Mouse (Mus musculus) spleen, adult 18-20 months (tissue): ENCODE data around the gene Pcbp2.
A peak's percentile ranks its signal among the peaks of the same experiment; 100 is the strongest.

Experiments used
- DNase-seq, 2 experiments: peaks; one replicate each; pipeline ENCODE4 v3.0.0; 2022; ENCODE audit warnings: mixed read lengths in 2 of 2

The Pcbp2 gene

DNA sequence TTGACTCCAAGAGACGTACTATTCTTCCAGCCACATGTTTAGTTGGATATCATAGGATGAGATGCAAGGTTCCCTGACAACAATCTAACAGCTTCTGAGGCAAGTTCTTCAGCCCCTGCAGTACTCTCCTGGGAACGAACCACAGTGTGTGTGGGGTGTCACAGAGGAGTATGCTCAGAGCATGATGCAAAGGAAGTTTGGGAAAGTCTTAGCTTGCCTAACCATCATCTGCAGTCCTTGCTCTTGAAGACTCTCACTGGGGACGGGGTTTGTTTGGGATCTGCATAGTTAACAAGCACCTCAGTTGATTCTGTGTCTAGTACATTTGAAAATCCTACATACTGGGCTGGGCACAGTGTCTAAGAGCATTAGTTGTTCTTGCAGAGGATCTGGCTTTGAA lies 38.0 kb downstream of the Pcbp2 start:
- DNase-seq: no peak

DNA sequence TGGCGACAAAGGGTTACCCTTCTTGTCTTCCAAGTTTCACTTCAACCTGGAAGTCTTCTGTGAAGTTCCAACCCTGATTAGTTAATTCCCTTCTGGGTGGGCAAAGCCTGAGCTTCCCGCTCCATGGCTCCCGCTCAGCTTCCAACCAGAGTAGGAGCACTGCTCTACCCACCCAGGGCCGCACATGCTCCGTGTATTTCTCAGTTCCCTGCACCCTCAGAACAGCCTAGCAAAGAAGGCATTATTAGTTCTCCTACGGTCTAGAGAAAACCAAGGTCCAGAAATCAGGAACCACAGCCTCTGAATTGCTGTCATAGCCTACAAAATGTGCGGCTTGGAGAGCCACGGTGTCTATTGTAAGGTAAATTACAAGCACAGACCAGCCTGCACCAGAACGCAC lies 39.8 kb downstream of the Pcbp2 start:
- DNase-seq: no peak

DNA sequence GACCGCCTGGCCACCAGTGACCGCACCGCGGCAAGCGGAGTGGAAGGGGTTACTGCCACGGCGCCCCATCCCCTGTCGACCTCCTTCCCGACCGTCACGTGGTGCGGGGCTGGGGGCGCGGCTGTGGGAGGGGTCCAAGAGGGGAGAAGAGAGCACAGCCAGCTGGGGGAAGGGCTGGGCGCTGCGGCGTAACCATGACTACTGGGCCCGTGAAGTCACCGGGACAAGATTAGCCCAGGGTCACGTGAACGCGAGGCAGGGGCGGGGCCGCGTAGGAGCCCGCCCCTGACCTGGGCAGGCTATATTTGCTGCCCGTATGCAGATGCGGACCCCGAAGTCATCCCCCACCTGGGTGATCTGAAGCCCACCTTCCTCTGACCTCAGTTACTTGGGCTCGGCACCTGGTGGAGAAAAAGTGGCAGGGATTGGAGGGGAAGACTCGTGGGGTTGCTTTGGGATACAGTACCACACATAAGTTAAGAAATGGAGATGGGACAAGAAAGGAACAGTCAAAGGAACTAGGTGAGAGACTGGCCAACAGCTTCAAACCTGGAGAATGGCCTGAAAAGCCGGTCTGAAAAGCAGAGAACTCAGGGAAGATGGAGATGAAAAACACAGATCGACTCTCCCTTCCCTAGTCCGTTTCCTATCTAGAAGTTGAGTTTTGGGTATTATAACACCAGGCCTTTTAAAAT lies 40.4 kb downstream of the Pcbp2 start:
- peak; percentile 62 to 74 for DNase-seq

DNA sequence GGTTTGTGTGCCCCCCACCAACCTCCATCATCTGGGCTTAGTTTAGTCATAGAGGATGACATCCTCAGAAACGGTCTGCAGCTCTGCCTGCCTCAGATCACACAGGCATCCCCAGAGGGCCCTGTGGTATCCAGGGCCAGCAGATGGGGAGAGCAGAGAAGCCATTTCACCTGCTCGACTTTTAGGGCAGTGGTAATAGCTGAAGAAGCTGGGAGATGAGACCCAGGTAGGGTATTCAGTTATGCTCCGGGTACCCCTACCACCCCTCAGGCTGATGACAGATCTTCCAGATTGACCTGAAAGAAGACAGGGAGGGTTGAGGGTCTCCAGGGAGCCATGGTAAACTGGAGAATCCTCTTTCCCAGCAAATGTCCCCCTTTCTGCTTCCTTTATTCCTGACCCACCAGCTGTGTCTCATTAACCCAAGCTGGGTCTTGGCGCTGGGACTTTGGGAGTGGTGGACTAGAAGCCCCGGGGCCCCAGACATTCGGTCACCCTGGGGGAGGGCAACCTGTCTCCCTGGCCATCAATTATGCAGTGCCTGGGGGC lies 41.0 kb downstream of the Pcbp2 start:
- no peak for DNase-seq

DNA sequence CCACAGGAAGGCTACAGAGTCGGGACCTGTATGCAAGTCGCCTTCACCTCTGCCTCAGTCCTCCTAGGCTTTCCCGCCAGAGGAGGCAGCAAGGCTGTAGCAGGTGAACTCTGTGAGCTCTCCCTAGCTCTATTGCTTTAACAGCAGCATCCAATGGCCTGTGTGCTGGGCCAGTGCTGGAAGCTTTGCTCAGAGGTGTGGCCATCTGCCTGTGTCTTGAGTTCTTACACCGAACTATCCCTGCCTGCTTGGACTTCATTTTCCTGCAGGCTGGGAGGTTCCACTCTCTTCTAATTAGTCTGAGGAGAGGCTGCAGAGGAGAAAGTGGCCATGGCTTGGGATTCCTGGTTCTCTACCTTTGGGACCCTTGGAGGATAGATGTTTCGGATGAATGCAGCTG lies 41.7 kb downstream of the Pcbp2 start:
- DNase-seq: no peak

DNA sequence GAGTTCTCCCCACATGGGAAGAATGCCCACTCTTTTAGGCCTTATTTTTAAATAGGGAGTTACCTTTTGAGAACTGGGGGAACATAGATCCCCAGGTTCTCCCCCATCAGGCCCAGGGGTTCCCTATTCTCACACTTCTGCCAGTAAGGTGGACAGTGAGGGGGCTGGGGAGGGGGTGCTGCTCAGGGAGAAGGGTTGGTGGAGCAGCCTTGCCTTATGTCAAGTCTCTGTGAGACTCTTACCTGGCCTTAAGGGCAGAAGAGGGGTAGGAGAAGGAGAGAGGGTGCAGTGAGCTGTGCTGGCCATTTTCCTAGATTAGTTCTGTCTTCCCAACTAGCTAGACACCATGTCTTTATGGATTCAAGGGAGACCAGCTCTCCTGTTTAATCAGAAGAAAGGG lies 42.1 kb downstream of the Pcbp2 start:
- no peak for DNase-seq

DNA sequence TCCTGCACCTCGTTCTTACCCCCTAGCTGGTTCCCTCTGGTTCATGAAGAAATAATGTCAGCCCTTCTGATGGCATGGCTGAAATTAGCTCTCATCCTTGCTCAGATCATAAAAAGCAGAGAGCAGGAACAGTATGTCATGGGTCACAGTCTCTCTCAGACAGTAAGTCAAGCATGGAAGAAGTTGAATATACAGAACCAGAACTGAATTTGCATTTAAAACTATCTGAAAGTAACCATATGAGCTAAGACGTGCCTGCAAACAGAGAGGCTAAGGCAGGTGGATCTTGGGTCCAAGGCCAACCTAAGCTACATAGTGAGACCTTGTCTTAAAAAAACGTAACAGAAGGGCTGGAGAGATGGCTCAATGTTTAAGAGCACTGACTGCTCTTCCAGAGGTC lies 42.7 kb downstream of the Pcbp2 start:
- no peak for DNase-seq

DNA sequence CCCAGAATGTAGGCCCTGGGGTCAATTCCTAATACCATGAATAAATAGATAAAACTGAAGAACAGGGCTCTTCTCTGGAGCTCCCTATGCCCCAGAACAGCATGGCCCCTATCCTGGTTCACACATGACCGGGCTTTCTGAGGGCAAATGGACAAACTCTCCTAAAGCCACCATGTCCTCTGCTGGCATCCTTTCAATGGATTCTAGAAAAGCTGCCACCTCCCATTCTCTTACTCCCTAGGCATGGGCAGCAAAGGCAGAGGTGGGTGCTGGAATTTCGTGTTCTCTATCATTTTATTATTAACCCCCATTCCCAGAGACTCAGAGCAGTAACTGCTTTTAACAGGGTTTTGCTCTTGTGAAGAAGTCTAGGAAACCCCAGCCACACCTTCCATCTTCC lies 44.9 kb downstream of the Pcbp2 start:
- DNase-seq: no peak

DNA sequence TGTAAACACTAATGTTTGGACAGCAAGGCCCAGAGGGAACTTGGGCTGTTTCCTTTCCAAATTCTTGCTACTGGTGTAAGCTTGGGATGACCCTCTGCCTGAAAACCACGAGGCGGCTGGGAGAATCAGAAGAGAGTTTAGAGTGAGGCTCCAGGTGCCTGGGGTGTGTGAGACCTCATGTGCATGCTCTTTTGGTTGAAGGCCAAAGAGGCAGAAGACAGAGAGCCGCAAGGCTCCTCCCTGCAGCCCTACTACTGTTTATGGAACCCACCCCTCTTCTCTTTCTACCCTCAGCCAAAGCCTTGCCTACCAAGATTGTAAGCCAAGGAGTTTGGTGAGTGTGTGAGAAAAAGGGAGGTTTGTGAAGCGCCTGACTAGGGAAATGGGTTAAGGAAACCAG lies 45.5 kb downstream of the Pcbp2 start:
- no peak for DNase-seq

DNA sequence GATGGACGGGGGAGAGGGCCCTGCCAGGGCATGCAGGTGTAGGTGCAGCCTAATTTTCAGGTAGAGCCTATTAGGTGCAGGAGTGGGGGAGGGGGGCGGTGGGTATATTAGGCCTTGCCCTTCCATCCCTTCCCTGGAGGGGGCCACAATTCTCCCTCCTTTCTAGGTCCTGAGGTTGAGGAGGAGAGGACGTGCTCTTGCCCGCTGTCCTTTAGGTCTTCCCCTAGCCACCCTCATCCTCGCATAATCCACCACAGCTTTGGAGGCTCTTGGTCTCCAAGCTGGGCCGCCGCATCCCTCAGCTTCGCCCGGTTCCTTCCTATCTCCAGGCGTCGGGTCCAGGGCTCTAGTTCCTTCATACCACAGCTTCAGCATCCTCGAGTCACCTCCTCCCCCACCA lies 46.0 kb downstream of the Pcbp2 start:
- no peak for DNase-seq

DNA sequence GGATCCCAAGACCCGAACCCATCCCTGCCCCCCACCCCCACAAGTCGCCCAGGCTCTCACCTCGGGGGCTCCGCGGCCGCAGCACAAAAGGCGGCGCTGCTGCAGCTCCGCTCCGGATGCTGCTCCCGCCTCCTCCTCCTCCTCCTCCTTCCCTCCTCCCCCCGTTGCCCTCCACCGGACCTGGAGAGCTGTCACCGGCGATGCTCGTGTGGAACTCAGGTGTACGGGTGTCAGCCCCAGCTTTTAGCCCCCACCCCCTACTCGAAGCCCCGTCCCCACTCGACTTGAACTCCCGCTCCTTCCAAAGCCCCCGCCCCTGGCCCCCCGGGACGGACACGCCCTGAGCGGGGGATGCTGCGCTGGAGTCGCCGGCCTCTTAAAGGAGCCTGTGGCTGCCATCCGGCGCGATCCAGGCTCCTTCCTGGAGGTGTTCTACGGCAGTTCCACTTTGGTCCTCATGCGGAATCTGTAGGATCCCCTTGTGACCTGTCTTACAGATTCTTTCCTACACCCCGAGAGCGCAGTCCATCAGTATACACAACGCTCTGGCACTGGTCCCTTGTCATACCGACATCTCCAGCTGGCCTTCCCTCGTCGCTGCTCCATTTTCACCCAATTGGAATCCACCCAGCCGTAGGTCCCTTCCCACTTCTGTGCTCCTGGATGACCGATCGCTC lies 46.5 kb downstream of the Pcbp2 start, which contains the start of gene Map3k12:
TSS of gene Map3k12 (minus strand) at position 337 of the 677 bp plus-strand sequence.
- DNase-seq: peak; percentile 44 to 57

DNA sequence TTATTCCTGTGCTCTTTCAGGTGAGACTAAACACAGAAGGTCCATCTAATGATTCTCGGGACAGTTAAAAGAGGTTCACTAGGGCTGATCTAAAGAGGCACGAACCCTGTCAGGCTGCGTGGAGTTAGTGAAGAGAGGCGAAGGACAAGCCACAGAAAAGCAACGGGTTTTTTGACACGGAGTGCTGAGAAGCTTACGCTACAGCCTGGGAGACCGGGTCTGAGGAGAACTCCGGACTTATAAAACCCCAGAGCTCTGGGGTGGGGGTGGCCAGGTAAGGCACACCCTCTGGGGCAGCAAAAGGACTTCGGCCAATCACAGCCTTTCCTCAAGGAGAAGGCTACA lies 47.3 kb downstream of the Pcbp2 start:
- DNase-seq: no peak

DNA sequence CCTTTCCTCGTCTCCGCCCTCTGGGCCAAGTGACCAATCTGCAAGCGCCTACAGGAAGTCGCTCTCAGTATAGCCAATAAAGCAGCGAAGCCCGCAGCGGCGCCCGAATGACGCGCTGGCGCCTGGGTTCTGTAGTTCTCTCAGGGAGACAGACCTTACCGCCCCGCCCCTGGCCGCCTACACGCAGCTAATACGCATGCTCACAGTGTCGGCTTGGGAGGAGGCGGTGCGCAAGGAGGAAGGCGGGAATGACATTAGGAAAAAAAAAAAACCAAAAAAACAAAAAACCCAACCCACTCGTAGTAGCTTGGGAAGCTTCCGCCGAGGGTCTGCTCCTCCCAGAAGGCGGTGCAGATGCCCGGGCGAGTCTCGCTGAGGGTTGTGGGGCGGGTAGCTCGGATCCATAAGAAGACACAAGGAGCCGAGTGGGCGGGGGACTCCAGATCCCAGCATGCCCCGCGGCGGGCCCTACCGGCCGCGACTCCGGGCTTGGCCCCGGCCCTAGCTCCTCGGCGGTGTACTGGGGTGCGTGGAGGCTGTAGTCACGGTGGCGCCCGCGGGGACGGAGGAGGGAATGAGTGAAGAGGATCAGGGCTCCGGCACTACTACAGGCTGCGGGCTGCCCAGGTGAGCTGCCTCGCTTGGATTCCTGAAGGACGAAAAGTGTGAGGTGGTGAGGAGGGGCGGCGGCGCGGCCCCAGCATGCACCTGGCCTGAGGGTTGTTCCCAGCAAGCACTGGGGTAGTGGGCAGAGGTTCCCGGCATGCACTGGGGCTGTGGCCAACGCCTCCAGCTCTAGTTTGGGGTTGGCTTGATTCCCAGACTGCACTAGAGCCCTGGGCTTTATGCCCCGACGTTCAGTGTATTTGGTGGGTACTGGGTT lies 47.9 kb downstream of the Pcbp2 start, which contains the start of gene Tarbp2:
TSS of gene Tarbp2 (plus strand) at position 217 of the 883 bp plus-strand sequence.
- DNase-seq: peak; percentile 98 to 99

DNA sequence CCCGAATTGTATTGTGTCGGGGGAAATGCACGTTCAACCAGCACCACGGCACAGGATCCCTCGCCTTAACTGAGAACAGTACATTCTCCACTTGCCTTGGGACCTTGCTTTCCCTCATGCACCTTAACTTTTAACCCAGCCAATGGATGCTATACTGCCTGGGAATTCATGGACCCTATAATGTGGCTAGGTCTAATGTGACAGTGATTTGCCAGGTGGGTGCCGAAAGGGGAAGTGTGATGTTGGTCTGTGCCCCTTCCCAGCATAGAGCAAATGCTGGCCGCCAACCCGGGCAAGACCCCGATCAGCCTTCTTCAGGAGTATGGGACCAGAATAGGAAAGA lies 48.5 kb downstream of the Pcbp2 start:
- no peak for DNase-seq

DNA sequence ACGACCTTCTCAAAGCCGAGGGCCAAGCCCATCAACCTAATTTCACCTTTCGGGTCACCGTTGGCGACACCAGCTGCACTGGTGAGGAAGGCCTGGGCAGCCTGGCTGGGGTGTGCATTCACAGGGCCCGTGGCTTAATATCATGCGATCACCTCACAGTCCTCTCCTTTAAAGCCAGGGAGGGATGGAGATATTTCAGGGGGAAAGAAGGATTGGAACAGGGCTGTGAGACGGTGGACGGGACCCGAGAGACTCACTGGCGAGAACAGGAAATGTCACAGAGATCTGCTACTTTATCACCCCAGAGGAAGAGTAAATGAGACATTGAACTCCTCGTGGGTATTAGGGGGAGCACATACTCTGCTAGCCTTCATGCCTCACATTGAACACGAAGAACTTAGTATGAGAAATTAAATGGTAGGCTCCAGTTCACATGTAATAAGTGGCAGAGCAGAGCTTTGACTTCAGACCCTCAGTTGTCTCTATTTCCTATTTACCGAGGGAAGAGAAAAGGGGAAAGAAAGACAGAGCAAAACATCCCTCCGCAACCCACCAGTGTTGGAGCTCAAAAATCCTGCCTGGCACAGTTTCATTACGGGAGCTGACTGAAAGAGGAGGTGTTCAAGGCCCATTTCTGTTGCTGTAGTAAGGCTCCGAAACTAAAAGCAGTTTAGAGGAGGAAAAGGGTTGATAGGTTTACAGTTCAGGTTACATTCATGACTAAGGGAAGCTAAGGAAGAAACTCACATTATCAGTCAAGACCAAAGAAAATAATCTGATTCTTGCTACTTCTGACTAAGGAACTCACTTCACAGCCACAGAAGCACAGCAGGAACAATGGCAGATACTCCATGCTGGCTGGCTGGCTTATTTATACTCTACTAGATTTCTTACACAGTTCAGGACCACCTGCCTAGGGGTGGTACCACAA lies 49.1 kb downstream of the Pcbp2 start:
- no peak for DNase-seq

DNA sequence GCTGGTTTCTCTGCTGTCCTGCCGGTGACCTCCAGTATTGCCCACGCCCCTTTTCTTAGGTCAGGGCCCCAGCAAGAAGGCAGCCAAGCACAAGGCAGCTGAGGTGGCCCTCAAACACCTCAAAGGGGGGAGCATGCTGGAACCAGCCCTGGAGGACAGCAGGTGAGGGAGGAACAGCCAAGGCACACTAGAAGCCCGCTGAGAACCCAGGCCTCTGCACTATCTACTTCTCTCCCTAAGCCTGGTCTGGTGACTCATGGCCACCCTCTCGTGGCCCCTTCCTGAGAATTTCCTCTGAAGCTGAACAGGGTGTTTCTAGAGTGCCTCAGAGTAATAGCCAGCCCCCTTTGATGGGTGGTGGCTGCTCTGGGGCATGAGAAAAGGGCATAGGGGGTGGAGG lies 50.1 kb downstream of the Pcbp2 start:
- no peak for DNase-seq

DNA sequence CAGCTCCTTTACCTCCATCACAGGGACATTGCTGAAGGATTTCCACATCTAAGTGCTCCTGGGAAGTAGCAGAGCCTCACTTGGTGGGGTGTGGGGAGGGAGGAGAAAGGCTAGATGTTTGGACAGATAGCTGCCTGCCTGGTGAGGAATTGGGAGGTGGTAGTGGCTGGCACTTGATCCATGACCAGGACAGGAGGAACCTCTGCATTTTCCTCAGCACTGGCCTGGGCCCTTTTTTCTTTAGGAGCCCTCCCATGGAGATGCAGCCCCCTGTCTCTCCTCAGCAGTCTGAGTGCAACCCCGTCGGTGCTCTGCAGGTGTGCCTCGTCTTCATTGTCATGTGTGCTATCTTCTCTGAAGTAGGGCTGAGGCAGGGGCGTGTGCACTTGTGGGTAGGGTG lies 51.1 kb downstream of the Pcbp2 start:
- no peak for DNase-seq

DNA sequence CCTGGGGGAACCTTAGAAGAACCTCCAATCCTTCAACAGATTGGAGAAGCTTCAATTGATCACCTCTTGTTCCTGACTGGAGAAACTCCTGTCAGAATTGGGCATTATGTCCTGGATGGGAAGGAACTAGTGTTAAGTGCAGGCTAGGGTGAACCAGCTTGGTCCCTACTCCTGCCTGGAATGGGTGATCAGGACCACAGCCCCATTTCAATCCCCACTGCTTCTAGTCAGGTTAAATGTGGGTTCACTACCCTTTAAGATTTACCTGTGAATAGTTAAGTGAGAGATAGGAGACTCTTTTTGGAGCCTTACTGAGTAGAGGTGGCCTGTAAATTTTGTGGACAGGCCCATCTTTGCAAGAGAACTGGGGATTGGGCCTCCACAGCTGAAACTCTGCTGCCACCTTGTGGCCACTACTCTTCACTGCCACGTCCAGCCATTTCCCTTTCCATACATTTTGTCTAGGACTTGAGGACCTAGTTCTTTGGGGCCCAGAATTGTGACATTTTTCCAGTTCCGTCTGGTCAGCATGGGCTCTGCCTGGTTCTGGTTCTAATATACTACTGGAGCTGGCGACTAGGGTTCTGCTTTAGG lies 54.6 kb downstream of the Pcbp2 start, which contains the start of gene Npff:
TSS of gene Npff (minus strand) at position 51 of the 594 bp plus-strand sequence.
- DNase-seq: peak; percentile 37 to 70

DNA sequence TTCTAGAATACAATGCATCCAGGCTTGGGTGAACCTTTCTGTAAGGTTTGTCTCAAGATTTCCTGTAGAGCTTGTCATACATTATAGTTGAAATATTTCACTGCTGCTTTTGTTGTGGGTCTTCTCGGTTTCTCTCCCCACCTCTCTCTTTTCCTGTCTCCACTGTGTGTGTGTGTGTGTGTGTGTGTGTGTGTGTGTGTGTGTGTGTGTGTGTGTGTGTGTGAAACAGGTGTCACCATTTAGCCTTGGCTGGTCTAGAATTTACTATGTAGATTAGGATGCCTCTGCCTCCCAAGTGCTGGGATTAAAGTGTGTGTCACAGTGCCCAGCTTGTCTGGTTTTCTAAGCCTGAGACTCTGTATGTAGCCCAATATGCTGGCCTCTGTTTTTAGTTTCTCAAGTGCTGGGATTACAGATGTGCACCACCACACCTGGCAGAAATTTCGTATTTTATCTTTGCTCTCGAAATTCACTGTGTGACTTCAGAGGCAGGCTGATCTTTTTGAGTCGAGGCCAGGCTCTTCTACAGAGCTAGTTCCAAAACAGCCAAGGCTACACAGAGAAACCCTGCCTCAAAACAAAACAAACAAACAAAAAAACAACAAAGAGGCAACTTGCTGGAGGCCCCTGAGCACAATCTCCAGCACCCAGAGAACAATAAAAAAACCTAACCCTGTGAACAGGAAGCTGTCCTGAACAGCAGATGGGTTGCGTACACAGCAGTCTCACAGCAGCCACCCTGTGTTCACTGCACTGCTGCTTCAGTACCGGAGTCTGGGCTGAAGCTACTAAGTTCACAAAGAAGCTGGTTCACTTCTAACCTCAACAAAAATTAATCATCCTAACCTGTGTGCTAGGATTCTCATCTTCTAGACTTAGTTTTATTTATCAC lies 56.0 kb downstream of the Pcbp2 start:
- no peak for DNase-seq

DNA sequence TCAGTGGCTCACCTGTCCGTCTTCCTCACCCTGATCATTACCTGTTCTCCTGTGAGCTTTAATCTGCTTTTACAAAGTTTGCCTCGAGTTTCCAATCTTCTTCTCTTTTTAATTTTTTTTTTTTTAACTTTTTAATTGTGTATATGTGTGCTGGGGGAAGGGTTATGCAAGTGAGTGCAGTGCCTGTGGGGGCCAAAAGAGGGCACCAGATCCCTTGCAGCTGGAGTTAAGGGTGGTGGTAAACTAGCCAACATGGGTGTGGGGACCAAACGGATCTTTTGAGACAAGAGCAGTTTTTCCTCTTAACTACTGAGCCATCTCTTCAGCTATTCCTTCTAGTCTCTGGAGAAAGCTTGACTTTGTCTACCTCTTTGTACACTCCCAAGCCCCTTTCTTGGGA lies 57.6 kb downstream of the Pcbp2 start:
- no peak for DNase-seq

DNA sequence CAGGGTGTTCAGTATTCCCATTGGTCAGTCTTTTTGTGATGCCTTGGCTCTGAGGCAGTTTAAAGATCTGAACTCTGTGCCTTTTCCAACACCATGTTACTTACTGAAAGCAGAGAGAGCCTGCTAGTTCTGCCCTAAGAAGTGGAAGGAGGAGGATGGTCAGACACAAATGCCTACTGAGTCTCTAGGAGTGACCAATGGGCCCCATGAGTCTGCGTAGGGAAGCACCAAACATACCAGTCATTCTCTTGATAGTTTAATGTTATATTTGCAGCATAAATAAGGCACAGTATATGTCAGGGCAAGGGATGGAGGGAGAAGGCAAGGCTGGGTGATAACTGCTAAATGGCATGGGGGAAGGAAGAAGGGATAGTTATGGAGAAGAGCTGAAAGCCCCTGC lies 58.1 kb downstream of the Pcbp2 start:
- no peak for DNase-seq
